Mouse (Mus musculus) heart, embryonic 13.5 days (tissue): ENCODE data around the gene Ptprj. TPM values are rescaled to one million over a fixed set of nuclear protein-coding genes. Genes with fewer than 3 reads are reported as not detected.
"Not testable (repeated sequence)": the region's sequence is repeated elsewhere in the genome, so short reads cannot be mapped to it uniquely, and the experiment has no call there.

Experiments used
- ATAC-seq: fragments of 200-750 bp; cut with Nextera tagmentation; 2 replicates; pipeline ENCODE4 v1.8.0; 2017; ENCODE audit warnings: moderate TSS enrichment; ENCODE audit not compliant: insufficient number of reproducible peaks, low FRiP score, low TSS enrichment; ENCODE audit errors: extremely low read depth
- H3K27ac ChIP-seq: fragments of 300-500 bp; sonication (generic); replicated peaks from 2 replicates; pipeline ENCODE4 v1.5.1; 2015; ENCODE audit warnings: moderate library complexity, mild to moderate bottlenecking, inconsistent platforms
- H3K27me3 ChIP-seq: fragments of 300-500 bp; sonication (generic); replicated peaks from 2 replicates; pipeline ENCODE4 v1.6.1; 2015; ENCODE audit warnings: mild to moderate bottlenecking, inconsistent platforms
- H3K36me3 ChIP-seq: fragments of 300-500 bp; sonication (generic); 2 replicates; pipeline ENCODE4 v1.6.1; 2015; ENCODE audit warnings: mild to moderate bottlenecking, inconsistent platforms
- H3K4me1 ChIP-seq: fragments of 300-500 bp; sonication (generic); 2 replicates; pipeline ENCODE4 v1.6.1; 2015; ENCODE audit warnings: inconsistent platforms
- H3K4me2 ChIP-seq: fragments of 300-500 bp; sonication (generic); 2 replicates; pipeline ENCODE4 v1.6.1; 2015; ENCODE audit warnings: inconsistent platforms, mild to moderate bottlenecking, moderate library complexity
- H3K4me3 ChIP-seq: fragments of 300-500 bp; sonication (generic); 2 replicates; pipeline ENCODE4 v1.5.1; 2015; ENCODE audit warnings: moderate library complexity, mild to moderate bottlenecking, inconsistent platforms
- H3K9ac ChIP-seq: fragments of 300-500 bp; sonication (generic); 2 replicates; pipeline ENCODE4 v1.6.1; 2015; ENCODE audit warnings: inconsistent platforms, mild to moderate bottlenecking, moderate library complexity
- H3K9me3 ChIP-seq: fragments of 300-500 bp; sonication (generic); 2 replicates; pipeline ENCODE4 v1.6.1; 2016; ENCODE audit warnings: inconsistent platforms
- WGBS: fragments of 180-500 bp; shearing (Covaris S2); methylation state at CpG from one replicate; pipeline ENCODE4 v1.1.7; 2015; ENCODE audit warnings: mixed read lengths; 5-methylcytosine and 5-hydroxymethylcytosine counted together
- polyA plus RNA-seq: library from polyadenylated mRNA; unstranded; fragments of >200 nt; fragmentation: Nextera tagmentation; extraction: Ambion mirVana; gene quantifications from 2 replicates; pipeline ENCODE4 v1.2.1, GENCODE M21; 2015

The Ptprj gene
- polyA plus RNA-seq, 1 experiment from 2014 or later: 1.3 TPM

DNA sequence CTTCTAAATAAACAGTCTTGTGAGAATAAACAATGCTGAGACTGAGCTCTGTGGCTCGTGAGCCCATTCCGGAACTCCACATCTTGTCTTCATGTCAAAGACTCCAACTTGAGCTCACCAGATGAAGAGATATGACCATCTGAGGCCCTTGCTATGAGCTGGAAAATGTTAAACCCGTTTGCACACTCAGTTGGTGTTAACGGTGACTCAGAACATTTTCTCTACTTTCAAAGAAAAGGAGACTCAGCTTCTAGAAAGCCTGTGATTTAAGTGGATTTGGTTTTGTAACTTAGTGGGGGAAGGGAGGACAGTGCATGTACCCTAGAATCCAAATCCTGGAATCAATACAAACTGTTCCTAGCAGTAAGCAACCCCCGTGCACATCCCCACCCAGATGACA is 136.6 kb downstream of the Ptprj start:
- no peak overlapping the region for H3K9ac ChIP-seq
- H3K27me3 ChIP-seq: no peaks in the 10 kb centered on the region
- H3K9me3 ChIP-seq: no peaks in the 10 kb centered on the region
- H3K36me3 ChIP-seq: no peaks in the 10 kb centered on the region
- H3K27ac ChIP-seq: no peak overlapping the region
- H3K4me3 ChIP-seq: no peak overlapping the region
- no peaks in the 10 kb centered on the region for H3K4me1 ChIP-seq
- H3K4me2 ChIP-seq: no peak overlapping the region
- 74% methylated on average over 5 of the region's 5 CpGs for WGBS
- no peak for ATAC-seq

GRCm38 (mm10) chr2:90441811-90442210 is 138.6 kb downstream of the Ptprj start:
- not testable (repeated sequence) for H3K27ac ChIP-seq, H3K4me3 ChIP-seq, ATAC-seq, H3K27me3 ChIP-seq, H3K36me3 ChIP-seq, H3K9ac ChIP-seq, H3K9me3 ChIP-seq, H3K4me2 ChIP-seq, H3K4me1 ChIP-seq
- WGBS: 44% methylated on average over 4 of the region's 4 CpGs

- H3K36me3 ChIP-seq, ATAC-seq, H3K4me2 ChIP-seq, H3K4me1 ChIP-seq, H3K9ac ChIP-seq, H3K9me3 ChIP-seq, H3K4me3 ChIP-seq, H3K27me3 ChIP-seq, H3K27ac ChIP-seq: not testable (repeated sequence)
These were observed 140.3 kb downstream of the Ptprj start for GRCm38 (mm10) chr2:90440169-90440568.

DNA sequence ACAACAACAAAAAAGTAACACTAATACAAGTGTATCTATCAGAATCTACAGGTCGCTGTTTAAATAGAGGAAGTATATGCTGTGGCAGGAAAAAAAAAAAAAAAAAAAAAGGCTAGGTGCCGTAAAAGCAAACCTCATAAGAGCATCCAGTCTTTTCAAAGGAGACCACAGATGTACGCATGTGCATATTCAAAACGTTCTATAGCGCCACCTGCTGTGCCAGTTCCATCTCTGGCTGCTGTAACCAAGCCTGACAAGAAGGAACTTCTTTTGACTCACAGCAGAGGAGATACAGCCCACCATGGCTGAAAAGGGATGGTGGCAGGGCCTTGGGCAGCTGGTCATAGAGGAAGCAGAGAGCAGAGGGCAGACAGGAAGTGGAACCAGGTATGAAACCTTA is 143.0 kb downstream of the Ptprj start:
- ATAC-seq, H3K4me3 ChIP-seq: not testable (repeated sequence)
- 78% methylated on average over 1 of the region's 5 CpGs for WGBS

GRCm38 (mm10) chr2:90429782-90430181 is 150.7 kb downstream of the Ptprj start:
- not testable (repeated sequence) for H3K27ac ChIP-seq, ATAC-seq, H3K9me3 ChIP-seq, H3K4me1 ChIP-seq, H3K4me2 ChIP-seq, H3K4me3 ChIP-seq, H3K27me3 ChIP-seq, H3K36me3 ChIP-seq, H3K9ac ChIP-seq
- WGBS: no CpG with 5 or more reads among the region's 4 CpGs

More for the DNA sequence above, 143.0 kb downstream of the Ptprj start:
- not testable (repeated sequence) for H3K9me3 ChIP-seq, H3K9ac ChIP-seq, H3K4me1 ChIP-seq, H3K27me3 ChIP-seq, H3K27ac ChIP-seq, H3K4me2 ChIP-seq, H3K36me3 ChIP-seq

DNA sequence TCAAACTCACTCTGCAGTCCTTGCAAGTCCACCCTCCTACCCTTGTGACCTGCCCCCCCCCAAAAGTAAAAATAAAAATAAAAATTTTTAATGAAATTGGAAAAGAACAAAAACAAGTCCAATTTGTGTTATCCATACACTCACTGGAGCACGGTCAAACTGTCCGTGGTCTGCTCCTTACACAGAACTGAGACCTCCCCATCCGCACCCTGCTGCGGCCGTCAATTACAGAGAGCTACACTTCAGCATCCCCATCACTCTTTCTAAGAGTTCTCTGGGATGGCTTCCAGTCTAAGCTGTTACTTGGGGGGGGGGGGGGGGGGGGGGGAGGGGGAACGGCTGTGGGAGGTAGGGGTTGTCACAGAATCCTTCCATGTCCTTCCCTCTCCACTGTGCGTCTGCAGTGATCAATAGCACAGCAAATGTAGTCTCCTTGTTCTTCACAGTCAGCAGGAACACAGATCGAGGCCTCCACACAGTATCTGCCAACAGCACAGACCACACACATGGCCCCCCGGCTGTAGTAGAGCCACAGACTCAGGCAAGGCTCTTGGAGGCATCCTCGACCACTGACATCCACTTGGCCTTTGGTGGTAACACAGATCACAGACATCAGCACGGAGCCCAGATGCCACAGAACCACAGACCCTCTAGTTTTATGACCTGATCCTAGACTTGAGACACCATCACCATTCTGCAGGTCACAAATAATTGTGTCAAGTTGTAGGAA is 151.3 kb downstream of the Ptprj start:
- H3K4me1 ChIP-seq, H3K9me3 ChIP-seq, H3K4me3 ChIP-seq, H3K27me3 ChIP-seq, H3K27ac ChIP-seq, H3K9ac ChIP-seq, H3K4me2 ChIP-seq, ATAC-seq, H3K36me3 ChIP-seq: not testable (repeated sequence)
- WGBS: 80% methylated on average over 1 of the region's 11 CpGs

DNA sequence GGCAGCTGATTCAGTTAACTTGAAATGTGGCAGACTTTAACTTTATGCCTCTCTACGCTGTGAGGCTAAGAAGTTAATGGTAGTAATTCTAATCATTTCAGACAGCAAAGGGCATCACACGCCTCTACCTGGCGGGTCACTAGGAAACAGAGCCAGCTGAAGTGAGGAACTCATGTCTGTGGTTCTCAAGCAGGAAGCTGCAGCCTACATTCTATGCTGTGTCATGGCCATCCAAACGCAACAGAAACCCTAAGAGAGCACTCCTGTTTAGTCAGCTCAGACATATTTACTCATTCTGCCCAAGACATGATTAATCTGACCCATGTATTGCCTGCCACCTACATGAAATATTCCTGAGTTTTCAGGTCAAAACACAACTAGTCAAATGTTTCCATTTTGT is 155.5 kb downstream of the Ptprj start:
- H3K4me2 ChIP-seq, H3K4me1 ChIP-seq, H3K9me3 ChIP-seq, ATAC-seq, H3K36me3 ChIP-seq, H3K9ac ChIP-seq, H3K4me3 ChIP-seq, H3K27me3 ChIP-seq, H3K27ac ChIP-seq: not testable (repeated sequence)
- no CpG with 5 or more reads among the region's 4 CpGs for WGBS

DNA sequence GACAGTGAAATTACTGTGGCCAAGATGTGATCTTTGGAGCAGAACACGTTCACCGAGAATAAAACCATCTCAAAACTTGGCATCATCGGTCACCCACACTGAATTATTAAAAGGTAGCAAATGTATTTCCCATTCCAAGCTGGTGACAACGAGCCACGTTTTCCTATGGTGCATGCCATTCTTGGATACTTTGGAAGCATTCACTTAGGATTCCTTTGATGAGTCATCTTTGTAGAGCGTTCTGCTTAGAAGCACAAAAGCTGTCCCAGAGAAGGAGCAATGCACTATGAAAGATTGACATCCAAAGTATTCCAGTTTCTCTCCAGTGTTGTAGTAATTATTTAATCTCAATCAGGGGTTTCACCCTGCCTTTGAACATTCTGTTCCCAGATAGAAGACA is 158.2 kb downstream of the Ptprj start:
- not testable (repeated sequence) for H3K4me3 ChIP-seq, H3K9me3 ChIP-seq, H3K36me3 ChIP-seq, H3K27ac ChIP-seq, H3K4me2 ChIP-seq, H3K27me3 ChIP-seq, H3K4me1 ChIP-seq, ATAC-seq, H3K9ac ChIP-seq
- WGBS: 69% methylated on average over 6 of the region's 6 CpGs

DNA sequence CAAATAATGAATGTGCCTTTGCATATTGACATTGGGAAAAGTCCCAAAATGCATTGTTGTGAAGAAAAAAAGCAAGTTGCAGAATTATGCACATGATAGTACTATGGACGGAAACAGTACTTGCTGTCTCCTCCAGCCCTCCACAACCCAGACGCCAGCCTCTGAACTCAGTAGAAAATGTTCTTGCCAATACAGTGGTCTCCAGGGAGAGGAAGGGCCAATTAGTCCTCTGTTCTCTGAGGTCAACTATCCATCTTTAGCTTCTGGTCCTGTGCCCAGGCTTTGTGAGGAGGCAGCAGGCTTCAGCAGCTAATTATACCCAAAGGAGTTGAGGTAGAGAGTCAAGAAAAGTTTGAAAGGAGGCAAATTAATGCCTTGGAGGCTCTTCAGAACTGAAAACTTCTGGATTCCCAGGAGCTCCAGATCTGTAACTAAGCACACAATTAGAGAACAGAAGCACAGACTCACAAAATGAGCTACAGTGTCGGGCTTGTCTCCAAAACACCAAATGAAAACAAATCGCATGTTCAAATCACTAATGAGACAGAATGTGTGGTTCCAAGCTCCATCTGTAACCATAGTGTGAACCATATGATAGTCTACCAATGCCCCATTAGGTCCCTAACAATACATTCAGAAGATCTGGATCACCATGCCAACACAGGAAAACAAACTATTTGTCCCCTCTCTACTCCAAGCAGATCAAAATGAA is 166.2 kb downstream of the Ptprj start:
- ATAC-seq, H3K36me3 ChIP-seq, H3K27me3 ChIP-seq, H3K4me3 ChIP-seq, H3K4me2 ChIP-seq, H3K4me1 ChIP-seq, H3K9me3 ChIP-seq, H3K9ac ChIP-seq, H3K27ac ChIP-seq: not testable (repeated sequence)
- 70% methylated on average over 4 of the region's 4 CpGs for WGBS

DNA sequence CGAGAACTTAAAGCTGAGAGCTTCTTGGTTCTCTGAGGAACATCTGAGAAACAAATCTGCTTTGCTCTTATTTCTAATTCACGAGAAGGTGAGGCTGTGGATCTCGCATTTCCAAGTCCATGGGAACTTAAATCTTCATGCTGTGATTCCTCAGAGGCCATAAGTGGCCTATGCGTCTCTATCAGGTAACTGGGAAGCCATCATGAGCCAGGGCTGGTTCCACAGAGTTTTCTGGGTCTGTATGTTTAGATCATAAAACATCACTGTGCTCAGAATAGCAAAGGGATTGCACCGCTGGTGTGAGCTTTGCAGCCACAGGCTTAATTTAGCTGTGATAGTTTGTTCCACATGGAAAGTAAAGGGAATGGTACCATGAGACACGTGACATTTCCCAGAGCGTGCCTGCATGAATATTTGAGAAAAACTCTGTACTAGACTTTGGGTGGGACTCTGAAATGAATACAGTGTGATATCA is 181.8 kb downstream of the Ptprj start, which contains the start of gene Olfr1274-ps:
Olfr1274-ps (plus strand) TSS at position 51 of the 475 bp plus-strand sequence.
- 65% methylated on average over 5 of the region's 7 CpGs for WGBS
- not testable (repeated sequence) for H3K4me3 ChIP-seq, H3K27me3 ChIP-seq, H3K36me3 ChIP-seq, H3K4me2 ChIP-seq, H3K4me1 ChIP-seq, H3K27ac ChIP-seq, ATAC-seq, H3K9me3 ChIP-seq, H3K9ac ChIP-seq
